Mouse (Mus musculus) liver, embryonic 15.5 days (tissue): ENCODE data around the gene Dnpep. TPM values are rescaled to one million over a fixed set of nuclear protein-coding genes. Genes with fewer than 3 reads are reported as not detected.

ENCODE experiments used
- ATAC-seq: fragments of 200-750 bp; cut with Nextera tagmentation; 2 replicates; pipeline ENCODE4 v1.8.0; 2017; ENCODE audit warnings: moderate number of reproducible peaks, mild to moderate bottlenecking, moderate library complexity; ENCODE audit not compliant: insufficient read depth
- H3K27ac ChIP-seq: fragments of 300-500 bp; sonication (generic); replicated peaks from 2 replicates; pipeline ENCODE4 v1.5.1; 2015; ENCODE audit warnings: mild to moderate bottlenecking, inconsistent platforms
- H3K27me3 ChIP-seq: fragments of 300-500 bp; sonication (generic); 2 replicates; pipeline ENCODE4 v1.6.1; 2015; ENCODE audit warnings: mild to moderate bottlenecking, inconsistent platforms
- H3K36me3 ChIP-seq: fragments of 300-500 bp; sonication (generic); replicated peaks from 2 replicates; pipeline ENCODE4 v1.6.1; 2015; ENCODE audit warnings: moderate library complexity, mild to moderate bottlenecking, inconsistent platforms
- H3K4me1 ChIP-seq: fragments of 300-500 bp; sonication (generic); replicated peaks from 2 replicates; pipeline ENCODE4 v1.6.1; 2015; ENCODE audit warnings: inconsistent platforms
- H3K4me2 ChIP-seq: fragments of 300-500 bp; sonication (generic); 2 replicates; pipeline ENCODE4 v1.6.1; 2015; ENCODE audit warnings: moderate library complexity, mild to moderate bottlenecking, inconsistent platforms
- H3K4me3 ChIP-seq: fragments of 300-500 bp; sonication (generic); replicated peaks from 2 replicates; pipeline ENCODE4 v1.5.1; 2015; ENCODE audit warnings: mild to moderate bottlenecking, inconsistent platforms
- H3K9ac ChIP-seq: fragments of 300-500 bp; sonication (generic); 2 replicates; pipeline ENCODE4 v1.6.1; 2015; ENCODE audit warnings: moderate library complexity, mild to moderate bottlenecking, inconsistent platforms
- H3K9me3 ChIP-seq: fragments of 300-500 bp; sonication (generic); replicated peaks from 2 replicates; pipeline ENCODE4 v1.6.1; 2016; ENCODE audit warnings: inconsistent platforms
- WGBS: fragments of 180-500 bp; shearing (Covaris S2); methylation state at CpG from one replicate; pipeline ENCODE4 v1.1.7; 2015; ENCODE audit warnings: mixed read lengths; ENCODE audit not compliant: insufficient replicate concordance; 5-methylcytosine and 5-hydroxymethylcytosine counted together
- polyA plus RNA-seq: library from polyadenylated mRNA; unstranded; fragments of >200 nt; fragmentation: Nextera tagmentation; extraction: Ambion mirVana; gene quantifications from 2 replicates; pipeline ENCODE4 v1.2.1, GENCODE M21; 2015

Gene Dnpep
- polyA plus RNA-seq, 1 experiment from 2014 or later, result 52.1 TPM

- Histone ChIP-seq H3K27ac (no peak overlapping the region), H3K9ac (no peak overlapping the region), H3K9me3 (no peaks in the 10 kb centered on the region), H3K4me1 (no peaks in the 10 kb centered on the region), H3K27me3 (no peaks in the 10 kb centered on the region), H3K4me2 (no peak overlapping the region), H3K4me3 (no peak overlapping the region), H3K36me3 (no peaks in the 10 kb centered on the region)
- no peak for ATAC-seq
- WGBS, result 72% methylated on average over 8 of the region's 8 CpGs
These were observed 26.5 kb downstream of the Dnpep start for GRCm38 (mm10) chr1:75291321-75291720.

DNA sequence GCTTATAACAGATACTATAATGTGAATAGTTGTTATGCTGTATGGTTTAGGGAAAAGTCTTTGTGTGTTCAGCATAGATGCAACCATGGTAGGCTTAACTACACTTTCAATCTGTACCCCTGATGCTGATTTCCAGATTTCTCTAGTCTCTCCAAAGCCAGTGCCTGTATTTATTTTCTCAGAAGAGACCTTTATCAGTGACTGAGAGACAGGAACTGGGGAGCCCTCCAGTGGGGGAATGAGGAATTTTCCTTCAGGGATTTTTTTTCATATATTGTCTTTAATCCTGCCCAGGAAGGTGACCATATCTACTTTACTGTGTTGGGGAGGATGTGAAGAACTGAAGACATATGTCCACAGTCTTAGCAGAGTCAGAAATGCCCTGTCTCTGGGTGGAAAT is 27.2 kb downstream of the Dnpep start:
- no peak for ATAC-seq
- H3K4me1 ChIP-seq, result no peaks in the 10 kb centered on the region
- H3K4me3 ChIP-seq, result no peak overlapping the region
- no peak overlapping the region for H3K27ac ChIP-seq
- H3K4me2 ChIP-seq, result no peak overlapping the region
- no peak overlapping the region for H3K9ac ChIP-seq
- no peaks in the 10 kb centered on the region for H3K9me3 ChIP-seq
- no peaks in the 10 kb centered on the region for H3K27me3 ChIP-seq
- H3K36me3 ChIP-seq, result no peaks in the 10 kb centered on the region

- Histone ChIP-seq H3K27me3 (no peaks in the 10 kb centered on the region), H3K9me3 (no peaks in the 10 kb centered on the region), H3K4me3 (no peak overlapping the region), H3K4me1 (no peaks in the 10 kb centered on the region), H3K36me3 (no peaks in the 10 kb centered on the region), H3K4me2 (no peak overlapping the region), H3K9ac (no peak overlapping the region), H3K27ac (no peak overlapping the region)
- WGBS, result 47% methylated on average over 8 of the region's 8 CpGs
- ATAC-seq, result no peak
These were observed 27.8 kb downstream of the Dnpep start for GRCm38 (mm10) chr1:75289888-75290431.

GRCm38 (mm10) chr1:75289376-75289775 is 28.4 kb downstream of the Dnpep start:
- no peaks in the 10 kb centered on the region for H3K9me3 ChIP-seq
- H3K9ac ChIP-seq, result no peak overlapping the region
- no peak overlapping the region for H3K4me2 ChIP-seq
- ATAC-seq, result no peak
- H3K4me1 ChIP-seq, result no peaks in the 10 kb centered on the region
- WGBS, result 26% methylated on average over 7 of the region's 7 CpGs
- H3K27me3 ChIP-seq, result no peaks in the 10 kb centered on the region
- H3K4me3 ChIP-seq, result no peak overlapping the region
- H3K36me3 ChIP-seq, result no peaks in the 10 kb centered on the region
- no peak overlapping the region for H3K27ac ChIP-seq

DNA sequence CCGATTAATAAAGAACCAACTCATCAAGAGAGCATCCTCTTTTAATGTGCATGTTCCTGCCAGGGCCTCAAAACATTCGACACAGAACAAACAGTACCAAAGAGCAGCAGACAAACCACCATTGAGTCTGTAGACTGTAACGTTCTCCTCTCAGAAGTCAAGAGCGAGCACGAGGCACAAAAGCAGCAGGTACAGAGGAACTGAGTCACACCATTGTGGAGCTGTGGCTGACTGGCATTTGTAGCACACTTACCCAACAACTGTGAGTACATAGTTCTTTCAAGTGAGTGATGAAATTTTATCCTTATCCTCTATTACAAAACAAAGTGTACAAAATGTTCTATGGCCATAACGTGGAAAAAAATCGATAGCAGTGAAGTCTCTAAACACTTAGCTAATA is 32.9 kb downstream of the Dnpep start:
- H3K9ac ChIP-seq, result no peak overlapping the region
- no peak overlapping the region for H3K4me3 ChIP-seq
- no peaks in the 10 kb centered on the region for H3K27me3 ChIP-seq
- no peak overlapping the region for H3K4me2 ChIP-seq
- no peak for ATAC-seq
- no peak overlapping the region for H3K27ac ChIP-seq
- H3K4me1 ChIP-seq, result no peaks in the 10 kb centered on the region
- H3K9me3 ChIP-seq, result no peaks in the 10 kb centered on the region
- 68% methylated on average over 7 of the region's 7 CpGs for WGBS
- H3K36me3 ChIP-seq, result no peaks in the 10 kb centered on the region

- Histone ChIP-seq H3K4me1 (no peaks in the 10 kb centered on the region), H3K4me2 (no peak overlapping the region), H3K9me3 (no peaks in the 10 kb centered on the region), H3K9ac (no peak overlapping the region), H3K4me3 (no peak overlapping the region), H3K27ac (no peak overlapping the region), H3K36me3 (no peaks in the 10 kb centered on the region), H3K27me3 (peaks cover 11% of the 10 kb centered on the region)
- WGBS, result 58% methylated on average over 5 of the region's 5 CpGs
- ATAC-seq, result no peak
These were observed 34.8 kb downstream of the Dnpep start for GRCm38 (mm10) chr1:75283017-75283416.

DNA sequence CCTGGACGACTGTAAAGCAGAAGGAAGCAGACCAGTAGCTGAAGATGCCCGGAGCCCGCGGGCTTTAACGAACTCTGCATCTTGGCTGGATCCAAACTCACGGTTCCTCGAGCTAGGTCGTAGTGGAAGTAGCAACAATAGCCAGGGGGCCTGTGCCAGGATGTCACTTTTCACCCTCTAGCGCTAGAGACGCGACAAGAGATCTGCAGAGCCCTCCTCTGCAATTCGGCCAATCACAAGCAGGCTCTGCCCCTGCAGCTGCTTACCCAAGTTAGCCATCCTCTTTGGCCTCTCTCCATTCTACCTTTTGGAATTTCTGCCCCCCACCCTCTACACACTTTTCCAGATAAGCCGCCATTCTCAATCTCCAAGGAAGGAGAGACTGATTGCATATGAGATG is 39.6 kb downstream of the Dnpep start, which contains the start of gene Resp18:
Gene Resp18, minus strand, starts transcription at position 188 of the 400 bp plus-strand sequence.
- Histone ChIP-seq H3K27ac (no peak within 1 kb of the TSS), H3K9ac (no peak within 1 kb of the TSS), H3K4me3 (no peak within 1 kb of the TSS), H3K4me2 (no peak within 1 kb of the TSS), H3K4me1 (no peaks in the 10 kb centered on the region), H3K36me3 (no peaks in the 10 kb centered on the region), H3K9me3 (no peaks in the 10 kb centered on the region), H3K27me3 (peaks cover 36% of the 10 kb centered on the region)
- WGBS, result 8% methylated on average over 13 of the region's 13 CpGs
- ATAC-seq, result no peak

DNA sequence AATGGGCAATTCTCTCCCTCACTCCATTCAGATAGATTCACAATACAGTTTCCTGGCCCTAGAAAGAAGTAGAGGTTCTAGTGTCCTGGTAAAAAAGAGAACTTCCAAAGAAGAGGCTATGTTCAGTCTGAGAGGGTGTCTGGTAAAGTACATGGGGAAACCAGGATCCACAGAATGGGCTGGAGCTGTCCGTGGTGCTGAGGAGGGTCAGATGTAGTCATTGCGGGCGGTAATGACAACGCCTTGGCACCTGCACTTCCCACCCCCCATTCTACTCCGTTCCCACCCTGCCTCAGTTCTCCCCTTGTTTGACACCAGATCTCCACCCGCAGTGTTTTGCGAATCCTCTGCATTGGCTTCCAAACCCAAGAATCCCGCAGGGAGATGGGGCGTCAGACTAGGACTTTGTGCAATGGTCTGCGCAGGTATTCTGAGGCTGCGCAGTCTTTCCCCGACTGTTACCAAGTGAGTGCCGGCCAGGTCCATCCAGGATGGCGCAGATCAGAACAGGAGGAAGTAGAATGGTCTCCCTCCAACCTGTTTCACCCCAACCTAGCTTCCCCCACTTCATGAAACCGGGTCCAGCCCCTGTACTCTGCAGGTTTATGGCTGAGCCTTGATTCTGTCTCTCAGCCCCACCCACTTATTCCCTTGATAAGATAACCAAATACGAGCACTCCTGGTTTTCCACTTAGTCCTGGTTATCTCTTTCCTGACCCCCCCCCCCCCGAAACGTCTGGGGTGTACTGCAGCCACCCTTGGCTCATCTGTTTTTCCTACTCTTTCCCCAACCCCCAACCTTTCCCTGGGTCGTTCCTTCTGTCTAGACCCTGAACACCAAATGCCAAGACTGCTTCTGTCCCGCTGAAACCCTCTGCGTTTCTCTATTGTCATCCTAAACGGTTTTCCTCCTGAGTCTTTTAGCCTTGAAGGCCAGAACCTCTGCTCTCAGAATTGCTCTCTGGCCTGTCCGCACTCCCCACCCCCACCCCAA is 40.3 kb downstream of the Dnpep start:
- Histone ChIP-seq H3K4me3 (no peak overlapping the region), H3K4me1 (no peaks in the 10 kb centered on the region), H3K36me3 (no peaks in the 10 kb centered on the region), H3K9ac (no peak overlapping the region), H3K4me2 (no peak overlapping the region), H3K27ac (no peak overlapping the region), H3K9me3 (no peaks in the 10 kb centered on the region), H3K27me3 (peaks cover 36% of the 10 kb centered on the region)
- WGBS, result 6% methylated on average over 23 of the region's 23 CpGs
- no peak for ATAC-seq

DNA sequence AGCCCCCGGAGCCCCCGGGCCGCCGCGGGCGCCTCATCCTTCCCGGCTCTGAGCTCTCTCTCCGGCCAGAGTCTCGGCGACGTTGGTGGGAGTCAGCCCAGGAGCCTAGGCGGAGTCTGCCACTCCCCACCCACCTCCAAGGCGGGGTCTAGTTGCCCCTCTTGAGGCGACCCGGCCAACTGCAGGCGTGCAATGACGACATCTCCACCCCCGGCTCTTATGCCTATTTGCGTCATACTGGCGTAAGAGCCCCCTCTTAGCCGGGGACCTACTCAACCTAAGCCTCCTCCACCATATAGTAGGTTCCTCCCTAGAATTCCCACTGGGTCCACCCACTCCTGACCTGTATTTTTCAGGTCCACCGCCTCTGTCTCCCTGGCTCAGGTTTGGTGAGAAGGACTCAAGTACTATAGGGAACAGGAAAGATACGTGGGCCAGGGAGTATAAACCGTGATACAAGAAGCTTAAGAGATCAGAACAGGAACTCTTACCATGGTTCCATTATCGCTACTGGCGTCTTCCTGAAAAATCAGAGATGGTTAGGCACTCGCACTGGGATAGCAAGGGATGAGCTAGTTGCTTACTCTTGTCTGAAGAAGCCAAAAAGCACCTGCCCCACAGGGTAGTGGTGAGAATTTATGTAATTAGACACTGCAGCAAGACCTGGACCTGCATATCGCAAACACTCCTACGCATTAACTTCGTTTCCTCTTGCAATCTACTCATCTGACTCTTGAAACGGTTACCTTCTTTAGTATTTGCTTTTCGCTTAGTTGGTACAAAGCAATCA is 53.5 kb downstream of the Dnpep start, which contains the start of gene Ptprn:
Gene Ptprn, minus strand, starts transcription at position 412 of the 790 bp plus-strand sequence.
- WGBS, result 12% methylated on average over 32 of the region's 32 CpGs

DNA sequence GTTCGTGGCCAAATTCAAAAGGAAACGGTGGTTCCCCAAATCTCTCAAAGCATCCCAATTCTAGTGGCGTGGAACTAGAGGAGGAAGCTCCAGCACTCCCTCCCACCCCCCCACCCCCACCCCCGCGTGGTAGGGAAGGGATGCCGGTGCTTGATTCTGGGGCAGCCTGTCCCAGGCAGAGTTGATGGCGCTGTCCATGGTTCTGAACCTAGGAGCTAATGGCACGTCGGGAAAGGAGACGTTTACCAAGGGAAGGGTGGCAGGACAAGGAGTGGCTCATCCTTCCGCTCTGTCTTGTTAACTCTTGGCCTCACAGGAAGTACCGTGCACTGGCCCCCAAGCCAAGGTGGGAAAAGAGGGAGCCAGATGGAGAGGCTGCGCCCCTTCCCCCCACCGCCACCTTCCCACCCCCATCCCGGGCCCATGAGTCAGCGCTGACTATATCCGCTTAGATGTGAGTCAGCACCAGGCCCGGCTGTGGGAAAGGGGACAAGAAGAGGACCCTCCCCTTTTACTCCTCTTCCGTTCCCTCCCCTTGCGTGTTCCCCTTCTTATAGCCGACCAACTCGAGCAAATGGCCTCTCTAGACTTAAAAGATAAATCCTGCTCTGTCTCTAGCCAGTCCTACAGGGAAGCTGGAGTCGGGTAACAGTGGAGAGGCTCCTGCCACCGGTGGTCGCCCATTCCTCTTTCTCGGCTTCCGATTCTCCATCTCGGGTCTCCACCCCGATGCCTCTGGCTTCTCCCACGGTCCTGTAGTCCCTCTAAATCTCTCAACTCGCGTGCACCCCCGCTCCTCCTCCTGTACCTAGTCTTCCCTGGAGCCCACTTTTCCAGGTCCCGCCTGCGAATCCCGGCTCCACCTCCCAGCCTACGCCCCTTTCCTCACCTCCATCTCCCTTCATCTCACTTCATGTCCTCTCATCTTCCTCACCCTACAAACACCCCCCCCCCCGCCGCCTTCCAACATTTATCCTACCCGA is 54.5 kb downstream of the Dnpep start:
- H3K36me3 ChIP-seq, result no peaks in the 10 kb centered on the region
- H3K4me1 ChIP-seq, result no peaks in the 10 kb centered on the region
- H3K27ac ChIP-seq, result no peak overlapping the region
- no peak overlapping the region for H3K4me2 ChIP-seq
- H3K27me3 ChIP-seq, result peaks cover 46% of the 10 kb centered on the region
- no peak overlapping the region for H3K9ac ChIP-seq
- no peaks in the 10 kb centered on the region for H3K9me3 ChIP-seq
- no peak for ATAC-seq
- WGBS, result under 1% methylated on average over 40 of the region's 40 CpGs
- no peak overlapping the region for H3K4me3 ChIP-seq

More for the DNA sequence above, 53.5 kb downstream of the Dnpep start, which contains the start of gene Ptprn:
- H3K4me1 ChIP-seq, result no peaks in the 10 kb centered on the region
- H3K4me3 ChIP-seq, result no peak within 1 kb of the TSS
- no peaks in the 10 kb centered on the region for H3K36me3 ChIP-seq
- H3K27ac ChIP-seq, result no peak within 1 kb of the TSS
- no peak for ATAC-seq
- no peaks in the 10 kb centered on the region for H3K9me3 ChIP-seq
- H3K9ac ChIP-seq, result no peak within 1 kb of the TSS
- H3K4me2 ChIP-seq, result no peak within 1 kb of the TSS
- peaks cover 54% of the 10 kb centered on the region for H3K27me3 ChIP-seq
